In the genomic region with DNA sequence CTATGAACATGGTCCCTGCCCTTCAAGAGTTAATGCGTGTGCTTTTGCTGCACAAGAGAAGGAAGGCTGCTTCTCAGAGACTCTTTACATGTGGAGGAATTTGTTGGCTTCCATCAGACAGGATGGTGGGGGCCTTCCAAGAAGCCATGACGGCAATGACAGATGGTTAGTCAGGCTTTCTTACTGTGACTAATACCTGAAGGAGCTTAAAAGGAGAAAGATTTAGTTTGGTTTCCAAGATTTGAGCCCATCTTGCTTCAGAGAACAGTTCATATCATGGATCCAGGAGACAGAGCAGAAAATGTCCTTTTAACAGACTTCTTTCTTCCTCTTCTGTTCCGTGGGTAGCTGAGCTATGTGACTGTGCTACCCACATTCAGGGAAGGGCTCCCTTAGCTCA, we compare ENCODE assay signal across 26 mouse cellular contexts.
DNase-seq lines count a peak whose midpoint lies in the region; TF ChIP-seq lines count a peak whose summit lies in the region.
"Had no signal": no experiment of that assay in that cellular context is flagged by ENCODE, and none has a peak within 500 bp of the region (broad histone marks: within the 10 kb centered on the region; RNA-seq: fewer than 3 reads in every experiment).

No protein-coding gene starts in this region.

- peak overlapping the region; percentile 32; the same call in 1 of the 2 replicates for H3K27ac ChIP-seq in cortical plate, adult 2 months (ENCODE audit: insufficient read depth, low read length)
- H3K27ac ChIP-seq: hindbrain, embryonic 13.5 days; kidney, postnatal 0 days; liver, embryonic 14.5 days; macrophage; midbrain, embryonic 13.5 days; neural tube, embryonic 13.5 days had no signal

- peak; percentile 22 for DNase-seq in layer of hippocampus, adult 11-12 months (ENCODE audit: low spot score)
- DNase-seq in layer of hippocampus, adult 9-10 months (ENCODE audit: low spot score) = no peak
- DNase-seq in right cerebral cortex, adult 18-20 months = peak; percentile 24
- DNase-seq in right cerebral cortex, postnatal 10 days (ENCODE audit: low spot score in 2 of 2) = no peak
- peak; percentile 57 for DNase-seq in telencephalon, adult 2 months (ENCODE audit: low read depth, low spot score)
- DNase-seq in gastrocnemius, adult 18-20 months (ENCODE audit: low spot score) = no peak
- DNase-seq: adrenal gland, adult 2 months; adrenal gland, postnatal 36 days; B cell, adult 2 months; cerebellum, adult 2 months; cerebellum, postnatal 25 days; gastrocnemius, postnatal 25 days; heart, adult 18-20 months; heart, postnatal 4 days; kidney, adult 8-10 months; kidney, postnatal 4 days; liver; lung, adult 2 months; lung, postnatal 10 days had no signal

- TF ChIP-seq POLR2A in cortical plate, adult 2 months (IDR thresholded peaks at IDR 0.05; ENCODE audit: extremely low read depth, insufficient read depth, low read length) = no peak

- H3K4me3 ChIP-seq in cortical plate, adult 2 months (ENCODE audit: insufficient read depth, low read length) = no peak overlapping the region
- H3K4me3 ChIP-seq: hindbrain, embryonic 13.5 days; midbrain, embryonic 13.5 days; neural tube, embryonic 13.5 days had no signal

- no peak for TF ChIP-seq CTCF in cortical plate, adult 2 months (IDR thresholded peaks at IDR 0.05; ENCODE audit: extremely low read depth, insufficient read depth, low read length)

- H3K4me1 ChIP-seq in cortical plate, adult 2 months (ENCODE audit: control insufficient read depth, insufficient read depth, low read length) = peaks cover 5% of the 10 kb centered on the region
- H3K4me1 ChIP-seq: neural tube, embryonic 13.5 days had no signal

Comparison
In these comparisons a context has a peak if more than half of its experiments do, and no peak if none do; other contexts are left out.
1. DNase-seq: peak in layer of hippocampus, adult 11-12 months (single experiment), right cerebral cortex, adult 18-20 months (single experiment) and telencephalon, adult 2 months (single experiment); none in layer of hippocampus, adult 9-10 months (single experiment), right cerebral cortex, postnatal 10 days (0 of 2) and gastrocnemius, adult 18-20 months (single experiment).